Mouse (Mus musculus): ENCODE results near the gene Plekha5.

The Plekha5 gene

DNA sequence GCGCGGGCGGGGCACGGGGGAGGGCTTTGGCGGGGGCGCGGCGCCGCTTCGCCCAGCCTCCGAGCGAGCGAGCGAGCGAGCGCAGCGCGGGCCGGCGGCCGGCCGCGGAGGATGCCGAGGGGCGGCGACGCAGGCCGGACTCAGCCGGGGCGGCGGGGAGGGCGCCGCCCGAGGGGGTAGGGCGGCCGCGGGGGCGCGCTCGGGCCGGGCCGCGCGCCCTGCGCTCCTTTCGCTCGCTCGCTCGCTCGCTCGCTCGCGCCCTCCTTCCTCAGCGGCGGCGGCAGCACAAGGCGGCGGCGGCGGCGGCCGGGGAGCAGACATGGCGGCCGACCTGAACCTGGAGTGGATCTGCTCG lies at the start of gene Plekha5:
Plekha5 (plus strand) TSS at position 209 of the 355 bp plus-strand sequence.
- DNase-seq = peak; percentile 74 to 86

DNA sequence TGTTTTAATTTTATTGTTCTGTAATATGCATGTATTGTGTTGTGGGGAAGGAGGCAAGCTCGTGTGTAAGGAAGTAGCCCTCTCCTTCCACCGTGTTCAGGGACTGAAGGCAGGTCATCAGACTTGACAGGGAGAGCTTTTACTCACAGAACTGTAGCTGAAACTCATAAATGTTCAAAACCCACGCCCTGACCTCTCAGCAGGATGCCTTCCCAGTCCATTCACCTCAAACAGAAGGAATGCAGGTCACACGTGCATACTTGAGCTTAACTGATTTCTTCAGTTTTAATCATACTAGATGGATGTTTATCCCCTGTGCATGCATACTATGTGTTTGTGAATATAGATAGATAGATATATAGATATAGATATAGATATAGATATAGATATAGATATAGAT lies 48.2 kb upstream of the Plekha5 start:
- no peak for DNase-seq

DNA sequence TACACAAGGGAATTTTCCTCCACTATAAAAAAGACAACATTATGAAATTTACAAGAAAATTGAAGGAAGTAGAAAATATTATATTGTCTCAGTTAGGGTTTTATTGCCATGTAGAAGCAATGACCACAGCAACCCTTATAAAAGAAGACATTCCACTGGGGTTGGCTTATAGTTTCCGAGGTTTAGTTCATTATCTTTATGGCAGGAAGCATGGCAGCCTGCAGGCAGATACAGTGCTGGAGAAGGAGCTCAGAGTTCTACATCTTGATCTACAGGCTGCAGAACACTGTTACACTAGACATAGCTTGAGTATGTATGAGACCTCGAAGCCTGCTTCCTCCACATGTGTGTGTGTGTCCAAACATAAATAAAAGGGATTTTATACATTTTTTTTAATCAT lies 43.3 kb upstream of the Plekha5 start:
- no peak for DNase-seq

DNA sequence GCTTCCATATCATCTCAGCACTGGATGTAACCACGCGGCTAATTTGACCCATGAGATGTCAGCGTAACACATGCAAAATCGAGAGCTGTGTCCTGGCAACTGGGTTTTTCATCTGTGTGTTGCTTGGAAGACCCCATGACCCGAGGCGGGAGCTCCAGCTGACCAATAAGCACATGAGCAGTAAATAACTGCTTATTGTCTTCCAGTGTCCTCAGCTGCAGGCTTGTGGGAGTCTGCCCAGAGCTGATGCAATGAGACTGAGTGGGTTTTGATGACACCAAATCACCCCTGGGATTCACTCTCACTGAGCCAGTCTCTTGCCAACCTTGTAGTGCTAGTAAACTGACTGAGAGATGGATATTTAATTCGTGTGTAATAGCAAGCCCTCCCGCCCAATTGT lies 42.7 kb upstream of the Plekha5 start:
- DNase-seq = no peak

DNA sequence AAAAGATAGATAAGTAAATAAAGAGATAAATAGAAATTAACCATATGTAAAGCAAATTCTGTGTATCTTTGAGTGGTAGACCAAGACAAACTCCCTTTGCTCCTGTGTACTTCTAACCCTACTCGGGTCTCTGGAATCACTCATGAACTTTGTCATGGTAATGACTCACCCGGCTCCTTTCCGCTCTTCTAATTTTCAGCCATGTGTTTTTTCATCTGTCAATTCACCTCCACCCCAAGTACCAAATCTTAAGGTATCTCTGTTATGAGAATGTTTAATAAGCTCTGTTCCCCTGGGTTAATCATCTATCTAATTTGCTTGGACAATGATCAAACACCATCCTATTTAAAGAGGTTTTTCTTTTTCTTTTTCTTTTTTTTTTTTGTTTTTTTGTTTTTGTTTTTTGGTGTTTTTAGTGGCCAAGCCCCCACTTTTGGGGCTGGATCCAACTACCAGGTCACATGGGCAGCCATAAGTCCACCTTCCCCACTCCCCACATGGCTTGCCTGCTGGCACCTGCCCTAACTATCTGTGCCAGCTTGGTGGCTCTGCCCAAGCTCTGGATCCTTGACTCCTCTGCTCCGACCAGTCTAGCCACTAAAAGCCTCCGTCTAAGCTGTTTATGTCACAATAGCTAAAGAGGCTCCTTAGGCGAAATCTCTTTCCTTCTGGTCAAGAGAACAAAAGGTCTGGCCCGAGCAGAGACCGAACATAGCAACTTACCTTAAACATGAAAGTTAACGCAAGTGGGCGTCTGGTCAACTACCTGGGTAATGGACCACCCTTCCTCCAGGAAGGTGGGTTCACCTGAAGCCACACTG lies 40.1 kb upstream of the Plekha5 start:
- DNase-seq = no peak

DNA sequence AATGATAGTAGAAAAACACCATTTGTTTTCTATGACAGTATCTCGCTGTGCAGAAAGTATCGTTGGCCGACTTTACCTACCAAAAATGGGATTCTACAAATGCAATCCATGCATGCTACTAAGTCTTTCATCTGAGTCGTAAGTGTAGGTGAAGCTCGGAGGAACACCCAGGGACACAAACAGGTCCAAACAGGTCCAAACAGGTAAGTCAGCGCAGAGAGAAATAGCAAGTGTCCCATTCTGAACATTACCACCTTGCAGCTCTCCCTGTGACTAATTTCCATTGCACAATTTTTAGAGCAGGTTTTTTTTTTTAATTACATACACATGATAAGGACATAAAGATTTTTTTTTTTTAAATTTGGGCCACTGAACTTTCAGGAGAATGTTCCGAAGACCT lies 27.2 kb upstream of the Plekha5 start:
- no peak for DNase-seq

DNA sequence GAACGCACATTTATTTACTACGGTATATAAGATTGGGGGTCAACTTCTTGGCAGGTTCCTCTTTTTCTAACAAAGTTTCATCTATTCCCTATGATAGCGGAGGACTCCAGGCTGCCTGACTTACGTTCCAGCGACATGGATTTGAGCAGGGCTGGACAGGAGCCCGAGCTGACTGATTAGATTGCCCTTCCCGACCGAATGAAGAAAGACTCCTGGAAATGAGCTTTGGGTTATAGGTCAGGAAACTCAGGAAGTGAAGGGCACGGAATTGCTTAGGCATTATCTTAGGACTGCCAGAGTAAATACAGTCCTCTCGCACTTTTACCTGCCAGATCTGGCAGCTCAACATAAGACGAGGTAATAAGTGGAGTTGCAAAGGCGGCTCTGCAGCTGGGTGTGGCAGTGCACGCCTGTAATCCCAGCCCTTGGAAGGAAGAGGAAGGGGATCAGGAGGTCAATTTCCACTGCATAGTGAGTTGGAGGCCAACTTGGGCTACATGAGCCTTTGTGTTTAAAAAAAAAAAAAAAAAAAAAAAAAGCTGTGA lies 21.0 kb upstream of the Plekha5 start:
- DNase-seq = no peak

DNA sequence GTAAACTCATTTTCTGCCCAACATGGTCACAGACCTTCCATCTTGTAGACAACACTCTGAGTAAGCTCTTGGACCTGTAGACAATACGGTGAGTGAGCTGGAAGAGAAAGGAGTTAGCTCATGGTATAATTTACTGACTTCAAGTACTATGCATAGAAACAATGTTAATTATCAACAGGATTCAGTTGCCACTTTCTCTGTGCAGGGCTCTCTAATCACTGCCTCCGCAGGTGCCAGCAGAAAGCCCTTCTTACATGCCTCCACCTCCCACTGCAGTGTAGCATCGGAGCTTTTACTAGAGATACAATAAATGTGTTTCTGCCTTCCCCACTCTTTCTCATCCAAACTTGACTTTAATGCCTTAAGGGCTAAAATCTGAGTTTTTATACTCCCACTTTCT lies 11.9 kb upstream of the Plekha5 start:
- DNase-seq = no peak

DNA sequence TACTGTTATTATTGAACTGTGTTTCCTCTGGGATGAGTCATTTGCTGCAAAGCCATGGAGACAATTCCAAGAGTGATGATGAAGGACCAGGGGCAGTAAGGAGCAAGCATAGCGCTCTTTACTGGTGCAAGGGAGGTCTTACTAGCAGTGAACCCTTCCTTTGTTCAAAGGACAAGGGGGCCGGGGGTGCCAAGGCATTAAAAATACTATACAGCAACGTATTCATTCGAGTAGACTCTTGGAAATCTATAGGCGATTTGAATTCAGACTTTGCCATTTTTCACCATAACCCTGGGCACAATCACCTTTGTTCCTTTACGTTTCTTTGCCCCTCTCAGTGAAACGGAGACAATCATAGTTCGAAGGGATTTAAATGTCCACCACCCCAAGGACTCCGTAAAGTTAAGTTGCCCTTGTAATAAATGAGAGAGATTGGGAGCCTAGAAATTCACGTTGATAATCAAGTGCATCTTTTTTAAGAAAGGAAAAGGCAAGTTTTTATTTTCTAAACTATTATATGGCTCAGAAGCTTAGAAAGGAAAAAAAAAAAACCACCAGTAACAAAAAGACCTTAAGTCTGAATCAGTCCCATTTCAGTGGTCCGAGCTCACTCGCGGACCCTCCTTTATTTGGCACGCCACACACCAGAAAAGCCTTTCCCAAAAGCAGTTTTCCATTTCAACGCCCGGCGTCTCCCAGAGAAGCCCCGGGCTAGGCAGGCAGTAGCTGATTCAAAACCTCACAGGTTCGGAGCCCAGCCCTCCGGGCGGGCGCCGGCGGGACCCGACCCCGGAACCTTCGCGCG lies 611 bp upstream of the Plekha5 start:
- DNase-seq = no peak

DNA sequence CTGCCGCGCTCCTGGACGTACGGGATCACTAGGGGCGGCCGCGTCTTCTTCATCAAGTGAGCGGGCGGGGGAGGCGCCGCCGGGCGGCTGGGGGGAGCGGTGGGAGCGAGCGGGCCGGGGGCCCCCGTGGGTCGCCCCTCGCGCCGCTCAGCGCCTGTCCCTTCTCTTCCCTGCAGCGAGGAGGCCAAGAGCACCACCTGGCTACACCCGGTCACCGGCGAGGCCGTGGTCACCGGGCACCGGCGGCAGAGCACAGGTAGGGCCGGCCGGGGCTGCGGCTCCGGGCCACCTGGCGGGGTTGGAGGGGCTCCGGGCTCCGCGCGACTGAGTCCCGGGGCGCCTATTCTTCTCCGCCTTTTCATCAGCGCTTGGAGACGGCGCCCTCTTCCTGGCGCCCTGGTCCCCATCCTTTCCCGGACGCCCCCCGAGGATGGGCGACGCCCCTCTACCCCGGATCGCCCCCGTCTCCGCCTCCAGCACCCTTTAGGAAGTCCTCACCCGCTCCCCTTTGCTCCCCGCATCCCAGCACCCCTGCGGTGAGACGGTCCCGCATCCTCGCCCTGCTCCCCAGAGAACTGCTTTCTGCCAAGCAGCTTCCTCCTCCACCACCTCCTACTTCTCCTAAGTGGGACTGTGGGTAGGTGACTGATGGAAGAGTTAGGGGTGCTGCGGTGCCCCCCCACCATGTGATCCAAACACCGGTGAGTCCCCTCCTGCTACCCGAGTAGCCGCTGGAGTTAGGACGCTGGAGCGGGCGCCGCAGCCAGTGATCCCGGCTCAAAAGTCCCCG lies 542 bp downstream of the Plekha5 start:
- peak in 1 of 2 experiments; percentile 46 for DNase-seq

DNA sequence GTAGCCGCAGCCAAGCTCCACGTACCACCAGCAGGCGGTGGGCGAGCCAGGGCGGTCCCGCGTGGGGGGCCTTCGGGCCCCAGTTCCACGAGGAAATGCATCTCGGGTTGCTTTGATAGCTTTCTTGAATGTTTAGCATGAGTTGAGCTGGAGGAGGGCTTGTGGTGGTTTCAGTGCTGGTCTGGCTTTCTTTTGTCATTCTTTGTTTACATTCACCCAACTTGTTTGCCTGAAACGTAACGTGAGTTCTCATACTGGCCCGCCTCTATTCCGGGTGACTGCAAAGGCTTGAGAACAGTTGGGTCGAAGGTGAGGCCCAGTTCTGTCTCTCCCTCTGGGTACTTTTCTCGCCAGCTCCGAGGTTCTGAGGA lies 1.1 kb downstream of the Plekha5 start:
- peak; percentile 50 to 59 for DNase-seq

DNA sequence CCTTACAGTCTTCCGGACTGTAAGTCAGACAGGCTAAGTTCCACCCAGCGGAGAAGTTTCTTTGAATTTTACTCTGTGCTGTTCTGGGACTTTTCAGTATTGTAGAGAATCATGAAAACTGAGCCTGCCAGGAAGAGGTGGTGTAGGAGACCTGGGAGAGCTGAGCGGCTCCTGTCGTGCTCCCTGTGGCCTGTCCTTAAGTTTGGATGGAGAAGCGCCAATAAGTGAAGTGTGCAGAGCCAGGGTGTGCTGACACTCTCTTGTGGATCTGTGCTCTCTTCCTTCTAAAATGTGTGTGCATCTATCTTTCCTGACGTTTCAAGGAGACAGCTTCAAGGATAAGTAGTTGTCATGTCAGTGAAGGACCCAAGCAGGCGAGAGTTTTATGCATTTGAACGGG lies 5.4 kb downstream of the Plekha5 start:
- DNase-seq = no peak

DNA sequence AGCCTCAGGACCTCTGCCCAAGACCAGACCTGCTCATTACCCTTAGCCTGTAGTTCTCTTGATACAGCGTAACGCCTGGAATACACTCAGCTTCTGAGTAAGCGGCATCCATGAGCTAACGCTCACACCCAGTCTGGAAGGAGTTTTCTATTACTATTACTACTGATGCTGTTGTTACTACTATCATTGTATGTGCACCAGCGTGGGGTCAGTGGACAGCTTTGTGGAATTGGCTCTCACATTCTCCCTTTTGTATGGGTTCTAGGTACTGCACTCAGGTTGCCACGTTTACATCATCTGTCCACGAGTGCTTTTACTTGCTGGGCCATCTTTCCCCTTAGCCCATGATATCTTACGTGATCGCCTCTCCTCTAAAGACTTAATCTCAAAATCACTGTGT lies 8.5 kb downstream of the Plekha5 start:
- DNase-seq = no peak

DNA sequence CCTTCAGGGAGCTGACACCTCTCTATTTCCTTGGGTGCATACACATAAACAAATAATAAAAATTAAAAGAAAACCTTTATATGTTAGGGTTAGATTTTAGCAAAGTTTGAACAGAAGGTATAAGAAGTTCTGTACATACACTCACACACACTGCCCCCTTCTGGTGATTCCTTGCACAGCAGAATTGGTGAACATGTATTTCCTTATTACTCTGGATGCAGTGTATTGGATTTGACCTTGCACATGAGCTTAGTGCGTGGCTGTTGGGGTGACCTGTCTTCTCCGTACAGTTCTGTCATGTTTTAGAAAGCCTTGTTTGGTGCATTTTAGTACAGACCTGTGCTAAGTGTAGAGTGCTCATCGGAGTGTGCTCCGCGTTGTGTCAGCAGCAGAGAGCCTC lies 19.5 kb downstream of the Plekha5 start:
- DNase-seq = peak in 1 of 2 experiments; percentile 55

DNA sequence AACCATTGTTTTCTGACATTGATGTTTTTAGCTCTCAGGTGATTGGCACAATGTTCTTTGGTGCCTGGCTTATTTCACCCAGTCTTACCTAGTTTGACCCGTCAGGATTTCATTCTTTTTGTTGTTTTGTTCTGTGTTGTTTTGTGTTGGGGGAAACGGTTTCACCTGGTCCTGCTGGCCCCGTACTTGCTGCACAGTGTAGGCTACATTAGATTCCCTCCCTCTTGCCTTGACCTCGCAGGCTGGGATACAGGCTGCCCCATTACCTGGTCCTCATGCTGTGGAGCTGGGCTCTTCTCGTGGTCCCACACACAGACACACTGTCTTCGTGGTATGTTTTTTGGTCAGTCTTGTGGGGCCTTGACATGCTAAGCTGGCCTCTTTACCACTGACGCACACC lies 20.3 kb downstream of the Plekha5 start:
- no peak for DNase-seq

DNA sequence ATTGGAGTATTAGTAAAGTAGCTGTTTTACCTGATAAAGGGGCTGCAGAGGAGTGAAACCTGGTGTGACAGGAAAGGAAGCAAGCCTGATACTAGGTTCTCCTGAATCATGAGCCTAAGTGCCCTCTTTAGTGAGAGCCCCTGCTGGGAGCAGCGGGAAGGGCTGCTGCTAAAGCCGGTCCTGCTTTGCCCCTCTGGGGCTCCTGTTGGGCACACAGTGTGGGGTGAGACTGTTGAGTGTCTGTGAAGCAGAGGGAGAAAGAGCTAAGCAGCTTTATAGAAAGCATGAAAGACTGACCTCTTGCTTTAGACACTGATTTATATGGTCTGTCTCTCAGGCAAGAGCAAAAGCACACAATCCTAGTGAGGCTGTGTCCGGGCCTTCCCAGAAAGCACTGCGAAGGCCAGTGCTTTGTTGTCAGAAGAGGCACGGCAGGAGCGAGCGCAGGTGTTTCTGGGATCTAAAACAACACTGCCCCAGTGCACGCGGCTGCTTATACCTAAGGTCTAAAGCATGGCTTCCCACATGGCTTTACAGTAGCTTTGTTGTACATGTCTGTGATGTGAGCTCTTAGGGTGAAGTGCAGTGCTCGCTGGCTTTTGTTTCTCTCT lies 21.1 kb downstream of the Plekha5 start:
- DNase-seq = no peak

DNA sequence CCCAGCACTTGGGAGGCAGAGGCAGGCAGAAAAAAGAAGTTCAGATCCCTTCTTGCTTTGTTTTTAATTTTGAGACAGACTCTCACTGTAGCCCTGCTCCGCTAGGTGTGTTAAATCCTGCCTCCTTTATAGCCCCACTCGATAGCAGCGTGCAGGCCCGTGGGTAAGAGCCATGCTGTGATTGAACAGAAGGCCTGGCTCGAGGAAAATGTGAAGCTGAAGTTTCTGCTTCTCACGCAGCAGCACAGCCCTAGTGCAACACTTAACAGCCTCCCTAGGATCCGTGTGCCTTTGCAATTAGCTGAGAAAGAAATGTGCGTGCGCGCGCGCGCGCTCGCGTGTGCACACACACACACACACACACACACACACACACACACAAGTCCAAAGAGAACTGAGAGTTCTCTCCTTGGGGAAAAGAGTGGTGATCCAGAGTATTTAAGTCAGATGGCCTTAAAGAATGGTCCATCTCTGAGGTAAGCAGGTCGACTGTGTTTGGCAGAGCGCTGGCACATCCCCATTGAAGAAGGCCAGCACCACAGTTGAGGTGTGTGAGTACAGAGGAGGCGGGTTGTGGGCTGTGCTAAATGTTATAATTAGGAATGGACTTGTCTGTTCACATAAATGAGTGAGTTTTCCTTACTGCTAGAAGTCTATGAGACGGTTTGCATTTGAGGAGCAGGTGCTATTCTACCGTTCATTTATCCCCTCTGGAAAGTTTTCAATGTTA lies 24.3 kb downstream of the Plekha5 start:
- no peak for DNase-seq

DNA sequence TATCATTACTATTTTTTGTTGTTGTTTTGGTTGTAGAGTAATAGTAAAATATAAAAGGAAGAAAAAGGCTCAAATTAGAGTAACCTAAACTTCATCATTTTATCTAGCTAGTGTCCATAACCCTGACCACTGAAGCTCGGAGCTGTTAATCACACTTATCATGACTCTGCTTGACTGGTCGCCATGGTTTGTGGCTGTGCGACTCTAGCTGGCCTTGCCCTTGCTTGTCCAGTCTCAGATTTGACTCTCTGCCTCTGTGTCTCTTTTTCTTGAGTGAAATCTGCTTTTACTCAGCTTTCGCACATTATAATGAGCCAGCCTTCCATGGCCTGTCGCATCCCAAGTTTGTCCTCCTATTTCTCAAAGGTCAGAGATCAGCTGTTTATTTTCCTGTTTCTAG lies 26.8 kb downstream of the Plekha5 start:
- DNase-seq = no peak

DNA sequence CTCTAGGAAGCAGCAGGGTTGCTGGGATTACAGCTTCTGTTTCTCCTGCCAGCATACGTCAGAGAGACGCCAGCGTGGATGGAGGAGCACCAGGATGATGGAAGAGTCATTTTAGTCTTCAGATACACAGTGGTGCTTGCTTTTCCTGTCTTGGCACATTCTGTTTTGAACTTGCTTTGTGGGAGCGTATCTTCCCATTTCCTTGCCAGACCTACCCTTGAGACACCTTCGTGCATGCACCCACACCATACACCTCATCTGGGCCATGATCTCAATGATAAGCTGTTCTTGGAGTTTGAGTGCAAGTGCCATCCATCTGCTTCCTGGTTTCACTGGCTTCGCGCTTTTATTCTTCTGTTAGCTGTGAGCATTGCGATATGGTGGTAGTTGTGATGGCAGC lies 28.9 kb downstream of the Plekha5 start:
- no peak for DNase-seq

DNA sequence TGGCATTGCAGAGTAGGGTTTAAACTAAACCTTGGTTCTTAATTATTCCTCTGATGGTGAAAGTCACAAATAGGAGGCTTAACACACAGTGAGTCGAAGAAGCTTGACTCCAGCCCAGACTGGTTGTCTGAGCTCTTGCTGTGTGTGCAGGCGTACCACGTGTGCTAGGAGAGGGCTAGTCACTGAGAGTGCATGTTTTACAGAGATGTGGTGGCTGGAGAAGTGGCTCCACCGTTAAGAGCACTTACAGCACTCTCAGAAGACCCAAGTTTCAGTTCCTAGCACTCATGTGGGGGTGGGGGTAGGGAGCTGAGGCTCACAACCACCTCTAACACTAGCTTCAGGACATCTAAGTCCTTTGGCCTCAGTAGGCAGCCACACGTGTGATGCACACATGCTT lies 29.6 kb downstream of the Plekha5 start:
- DNase-seq = no peak

DNA sequence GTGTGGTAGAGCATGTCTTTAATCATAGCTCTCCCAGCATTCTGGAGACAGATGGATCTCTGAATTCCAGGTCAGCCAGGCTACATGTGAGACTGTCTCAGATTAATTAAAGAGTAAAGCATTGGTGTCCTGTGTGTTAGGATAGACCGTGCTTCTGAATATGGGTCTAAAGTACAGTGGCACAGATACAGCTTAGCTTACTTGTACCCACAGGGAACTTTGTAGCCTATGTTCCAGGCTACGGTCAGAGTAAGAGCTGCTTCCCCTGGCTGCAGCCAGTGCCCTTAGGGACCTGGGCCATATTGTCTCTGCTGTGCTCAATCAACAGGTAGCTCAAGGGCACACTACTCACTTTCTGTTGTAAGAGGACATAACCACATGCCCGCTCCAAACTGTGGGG lies 30.5 kb downstream of the Plekha5 start:
- DNase-seq = no peak

DNA sequence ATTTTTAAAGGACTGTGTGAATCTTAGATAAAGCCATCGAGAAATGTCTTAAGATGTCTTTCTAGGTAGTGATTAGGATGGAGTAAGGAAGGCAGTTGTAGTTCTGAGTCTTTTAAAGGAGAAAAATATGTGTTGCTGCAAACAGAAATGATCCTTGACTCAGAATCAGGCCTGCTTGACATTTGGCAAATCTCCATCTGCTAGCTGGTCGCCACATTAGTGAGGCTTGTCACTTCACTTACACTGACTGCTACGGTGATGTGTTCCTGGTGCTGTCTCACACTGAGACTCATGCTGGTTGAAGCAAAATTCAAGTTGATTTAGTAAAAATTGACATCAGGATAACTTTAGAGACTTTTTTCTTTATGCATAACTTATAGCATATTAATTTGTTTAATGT lies 32.0 kb downstream of the Plekha5 start:
- no peak for DNase-seq

Measured in lung, postnatal 4 days (tissue).